Mouse (Mus musculus) spleen, adult 2 months (tissue): ENCODE data around the gene Tmem263. TPM values are rescaled to one million over a fixed set of nuclear protein-coding genes. Genes with fewer than 3 reads are reported as not detected.

Source experiments
- DNase-seq, 2 experiments: peaks; one replicate each; pipeline versions ENCODE4 v3.0.0 to v3.0.0-alpha.2; 2012 to 2021; ENCODE audit warnings: low spot score in 2 of 2, low read depth in 1 of 2
- H3K27ac ChIP-seq: fragments of 200-500 bp; 2 replicates; pipeline ENCODE4 v1.5.1; 2012; ENCODE audit warnings: low read length, inconsistent platforms; ENCODE audit not compliant: insufficient read depth
- H3K27me3 ChIP-seq: fragments of 200-500 bp; 2 replicates; pipeline ENCODE4 v1.6.1; 2012; ENCODE audit warnings: mild to moderate bottlenecking, moderate library complexity, low read length, inconsistent platforms; ENCODE audit not compliant: control insufficient read depth, insufficient read depth
- H3K36me3 ChIP-seq: fragments of 200-500 bp; 2 replicates; pipeline ENCODE4 v1.6.1; 2012; ENCODE audit warnings: mild to moderate bottlenecking, low read length, inconsistent platforms; ENCODE audit not compliant: control insufficient read depth, insufficient read depth
- H3K4me1 ChIP-seq: fragments of 200-500 bp; 2 replicates; pipeline ENCODE4 v1.6.1; 2011; ENCODE audit warnings: inconsistent platforms; ENCODE audit not compliant: control insufficient read depth, insufficient read depth, insufficient read length
- H3K4me3 ChIP-seq: fragments of 200-500 bp; 2 replicates; pipeline ENCODE4 v1.5.1; 2011; ENCODE audit warnings: mild to moderate bottlenecking, inconsistent platforms; ENCODE audit not compliant: insufficient read depth, insufficient read length; ENCODE audit errors: extremely low read depth
- CTCF ChIP-seq: fragments of 200-500 bp; IDR thresholded peaks from 2 replicates; pipeline ENCODE4 v1.5.1; 2011; ENCODE audit warnings: mild to moderate bottlenecking, inconsistent platforms; ENCODE audit not compliant: insufficient read depth, insufficient read length, insufficient replicate concordance; ENCODE audit errors: extremely low read depth
- POLR2A ChIP-seq: fragments of 200-500 bp; IDR thresholded peaks from 2 replicates; pipeline ENCODE4 v1.6.1; 2011; ENCODE audit warnings: low read depth, low read length, inconsistent platforms
- WGBS: fragments of 180-500 bp; shearing (Covaris S2); methylation state at CpG from one replicate; pipeline ENCODE4 v1.1.7; 2018; 5-methylcytosine and 5-hydroxymethylcytosine counted together
- polyA plus RNA-seq: library from polyadenylated mRNA; depleted of rRNA; stranded (reverse); fragments of >200 nt; gene quantifications from 2 replicates; pipeline ENCODE4 v1.2.3, GENCODE M21; 2012; rRNA removed

Tmem263 gene
- polyA plus RNA-seq, result 2.4 and 3.8 TPM in 2 replicates

- peak within 1 kb of the TSS; percentile 79 for H3K27ac ChIP-seq
- H3K27me3 ChIP-seq, result no peaks in the 10 kb centered on the region
- peak within 1 kb of the TSS; percentile 98 for H3K4me3 ChIP-seq
- H3K36me3 ChIP-seq, result no peaks in the 10 kb centered on the region
- DNase-seq, result peak; percentile 50 to 74
- WGBS, result 1% methylated on average over 86 of the region's 96 CpGs
- H3K4me1 ChIP-seq, result peaks cover 3% of the 10 kb centered on the region
- TF ChIP-seq CTCF (no peak), POLR2A (no peak; the same call in 1 of the 2 replicates)
Observed at GRCm38 (mm10) chr10:85102247-85103084, at the start of gene Tmem263, which contains the start of gene Fhl4. Gene Tmem263, plus strand, starts transcription at chr10:85102627. Gene Fhl4, minus strand, starts transcription at chr10:85102495.

GRCm38 (mm10) chr10:85054876-85055275 lies 47.6 kb upstream of the Tmem263 start:
- WGBS, result 96% methylated on average over 2 of the region's 2 CpGs
- Histone ChIP-seq H3K4me3 (no peak overlapping the region), H3K27me3 (no peaks in the 10 kb centered on the region), H3K36me3 (no peaks in the 10 kb centered on the region), H3K27ac (no peak overlapping the region), H3K4me1 (no peaks in the 10 kb centered on the region)
- TF ChIP-seq CTCF, result no peak
- no peak for TF ChIP-seq POLR2A
- DNase-seq, result no peak

- 81% methylated on average over 4 of the region's 4 CpGs for WGBS
Observed at GRCm38 (mm10) chr10:85071605-85072152, 30.7 kb upstream of the Tmem263 start.

GRCm38 (mm10) chr10:85101841-85102240 lies 586 bp upstream of the Tmem263 start:
- Histone ChIP-seq H3K4me1 (peaks cover 3% of the 10 kb centered on the region), H3K36me3 (no peaks in the 10 kb centered on the region), H3K4me3 (peak overlapping the region; percentile 98), H3K27me3 (no peaks in the 10 kb centered on the region), H3K27ac (peak overlapping the region; percentile 79)
- DNase-seq, result peak in 1 of 2 experiments; percentile 6
- TF ChIP-seq CTCF (no peak), POLR2A (no peak)
- WGBS, result 4% methylated on average over 10 of the region's 10 CpGs

More at GRCm38 (mm10) chr10:85071605-85072152, 30.7 kb upstream of the Tmem263 start:
- no peak overlapping the region for H3K27ac ChIP-seq
- H3K27me3 ChIP-seq, result no peaks in the 10 kb centered on the region
- TF ChIP-seq CTCF (no peak), POLR2A (no peak)
- no peak for DNase-seq
- no peaks in the 10 kb centered on the region for H3K36me3 ChIP-seq
- H3K4me3 ChIP-seq, result no peak overlapping the region
- no peaks in the 10 kb centered on the region for H3K4me1 ChIP-seq

GRCm38 (mm10) chr10:85103085-85103885 lies 858 bp downstream of the Tmem263 start:
- 3% methylated on average over 34 of the region's 34 CpGs for WGBS
- DNase-seq, result peak in 1 of 2 experiments; percentile 10
- H3K27ac ChIP-seq, result peak overlapping the region; percentile 75; the same call in 1 of the 2 replicates
- peaks cover 3% of the 10 kb centered on the region for H3K4me1 ChIP-seq
- no peaks in the 10 kb centered on the region for H3K36me3 ChIP-seq
- TF ChIP-seq CTCF (no peak), POLR2A (no peak)
- peak overlapping the region; percentile 98 for H3K4me3 ChIP-seq
- H3K27me3 ChIP-seq, result no peaks in the 10 kb centered on the region

- H3K4me1 ChIP-seq, result no peaks in the 10 kb centered on the region
- no peak overlapping the region for H3K27ac ChIP-seq
- no peak overlapping the region for H3K4me3 ChIP-seq
- DNase-seq, result no peak
- TF ChIP-seq POLR2A (no peak), CTCF (no peak)
- WGBS, result 94% methylated on average over 4 of the region's 4 CpGs
- H3K27me3 ChIP-seq, result no peaks in the 10 kb centered on the region
- no peaks in the 10 kb centered on the region for H3K36me3 ChIP-seq
Observed at GRCm38 (mm10) chr10:85114409-85114808, 12.0 kb downstream of the Tmem263 start.
